Mouse (Mus musculus) gastrocnemius, postnatal 25 days (tissue): ENCODE measurements around the gene Pnp2. TPM values are rescaled to one million over a fixed set of nuclear protein-coding genes. Genes with fewer than 3 reads are reported as not detected.

Experiments used
- DNase-seq: peaks from one replicate; pipeline ENCODE4 v3.0.0; 2022
- total RNA-seq, 2 experiments: library from RNA; stranded (reverse); gene quantifications; 1 replicate in 1 of 2; 2 replicates in 1 of 2; pipeline ENCODE4 v1.2.3; 2021

Pnp2 gene
- total RNA-seq, 2 experiments from 2014 or later, result 0.46 to 0.49 TPM

- DNase-seq, result no peak
Observed at GRCm38 (mm10) chr14:51008781-51009180, 53.0 kb downstream of the Pnp2 start.

DNA sequence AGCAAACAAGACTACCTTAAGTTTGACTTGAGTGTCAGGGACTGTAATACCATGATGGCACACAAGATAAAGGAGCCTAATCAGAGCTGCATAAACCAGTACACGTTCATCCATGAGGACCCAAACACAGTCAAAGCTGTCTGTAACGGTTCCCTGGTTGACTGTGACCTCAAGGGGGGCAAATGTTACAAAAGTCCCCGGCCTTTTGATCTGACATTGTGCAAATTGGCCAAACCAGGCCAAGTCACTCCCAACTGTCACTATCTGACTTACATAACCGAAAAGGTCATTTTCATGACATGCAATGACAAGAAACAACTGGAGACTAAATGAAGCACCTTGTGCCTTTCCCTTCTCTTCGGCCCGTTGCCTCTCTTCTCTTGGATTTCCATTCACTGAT, 53.8 kb downstream of the Pnp2 start:
- no peak for DNase-seq

Other genes with a start within 250 kb of the Pnp2 start
- gene Olfr748, start 248.6 kb upstream of the Pnp2 start, total RNA-seq, result not detected
- gene Olfr749, start 210.9 kb upstream of the Pnp2 start, total RNA-seq, result not detected
- 1 to 10 TPM; 7.4 to 8.2 TPM for gene Ttc5, start 170.5 kb upstream of the Pnp2 start, total RNA-seq
- not detected for gene Ccnb1ip1, start 148.3 kb upstream of the Pnp2 start, total RNA-seq
- gene Parp2, start 148.2 kb upstream of the Pnp2 start, total RNA-seq, result 1 to 10 TPM; 7.5 to 8.5 TPM
- 10 to 100 TPM in 1 of 2 experiments, 1 to 10 TPM in 1; 8.3 to 10.2 TPM for gene Tep1, start 85.4 kb upstream of the Pnp2 start, total RNA-seq
- gene Klhl33, start 58.5 kb upstream of the Pnp2 start, total RNA-seq, result 100 to 1,000 TPM in 1 of 2 experiments, 10 to 100 TPM in 1; 97.0 to 105 TPM
- 10 to 100 TPM; 40.1 to 41.8 TPM for gene Osgep, start 31.1 kb upstream of the Pnp2 start, total RNA-seq
- gene Apex1, start 31.0 kb upstream of the Pnp2 start, total RNA-seq, result 10 to 100 TPM; 23.7 to 24.8 TPM
- 10 to 100 TPM; 12.9 to 14.6 TPM for gene Pip4p1, start 25.1 kb upstream of the Pnp2 start, total RNA-seq
- 1 to 10 TPM; 4.4 to 8.7 TPM for gene Pnp, start 24.9 kb upstream of the Pnp2 start, total RNA-seq
- gene Gm49342, start 11.5 kb upstream of the Pnp2 start, total RNA-seq, result 1 to 10 TPM; 1.6 to 1.9 TPM
- gene Rnase10, start 51.8 kb downstream of the Pnp2 start, total RNA-seq, result not detected
- gene Rnase9, start 85.9 kb downstream of the Pnp2 start, total RNA-seq, result not detected
- gene Rnase11, start 94.2 kb downstream of the Pnp2 start, total RNA-seq, result not detected
- not detected for gene Rnase12, start 101.7 kb downstream of the Pnp2 start, total RNA-seq
- gene Olfr750, start 118.4 kb downstream of the Pnp2 start, total RNA-seq, result not detected
- 10 to 100 TPM; 30.5 to 40.6 TPM for gene Rnase4, start 135.1 kb downstream of the Pnp2 start, total RNA-seq
- gene Ang, start 135.2 kb downstream of the Pnp2 start, total RNA-seq, result 1 to 10 TPM; 1.6 to 4.2 TPM
- not detected for gene Eddm3b, start 158.4 kb downstream of the Pnp2 start, total RNA-seq
- not detected for gene Rnase6, start 167.9 kb downstream of the Pnp2 start, total RNA-seq
- not detected for gene Rnase1, start 190.8 kb downstream of the Pnp2 start, total RNA-seq
- not detected for gene Rnase2b, start 206.3 kb downstream of the Pnp2 start, total RNA-seq
- gene Ang2, start 243.2 kb downstream of the Pnp2 start, total RNA-seq, result not detected
- not detected for gene Ear14, start 247.4 kb downstream of the Pnp2 start, total RNA-seq